ENCODE assay signal across 7 mouse cellular contexts in genomic region chr5:114175596-114176171, GRCm38 (mm10). TPM values are rescaled to one million over a fixed set of nuclear protein-coding genes. Genes with fewer than 3 reads are reported as not detected.
DNase-seq lines count a peak whose midpoint lies in the region; ATAC-seq lines count a peak whose summit lies in the region.

No protein-coding gene starts in this region.

- intact Hi-C loops in gastrocnemius, postnatal 36 days (cut with DNase I): no loop called here
- intact Hi-C loops in left cerebral cortex, postnatal 36 days (cut with DNase I): loop anchor here (10.0 kb wide), 1 partner anchor 129 kb away; no protein-coding TSS in a partner anchor

- under 1% methylated on average over 26 of the region's 26 CpGs for WGBS in intestine, embryonic 15.5 days
- 2% methylated on average over 26 of the region's 26 CpGs for WGBS in midbrain, embryonic 10.5 days

- no peaks in the 10 kb centered on the region for H3K36me3 ChIP-seq in intestine, embryonic 15.5 days
- H3K36me3 ChIP-seq in midbrain, embryonic 10.5 days: no peaks in the 10 kb centered on the region

- no peaks in the 10 kb centered on the region for H3K9me3 ChIP-seq in intestine, embryonic 15.5 days
- no peaks in the 10 kb centered on the region for H3K9me3 ChIP-seq in midbrain, embryonic 10.5 days (replicated peaks)

- ATAC-seq in intestine, embryonic 15.5 days: peak; percentile 98

- H3K4me2 ChIP-seq in intestine, embryonic 15.5 days (replicated peaks): peak overlapping the region; percentile 91

- H3K9ac ChIP-seq in intestine, embryonic 15.5 days: peak overlapping the region; percentile 61

- peak overlapping the region; percentile 54 for H3K4me3 ChIP-seq in intestine, embryonic 15.5 days (replicated peaks)
- peak overlapping the region; percentile 61 for H3K4me3 ChIP-seq in midbrain, embryonic 10.5 days

- H3K27me3 ChIP-seq in intestine, embryonic 15.5 days (replicated peaks): no peaks in the 10 kb centered on the region
- H3K27me3 ChIP-seq in midbrain, embryonic 10.5 days (ENCODE audit: low read depth, poor library complexity, severe bottlenecking): peaks cover 14% of the 10 kb centered on the region

- H3K4me1 ChIP-seq in intestine, embryonic 15.5 days (replicated peaks): 0 out of 2 replicates have a peak, but pooled peaks cover 5% of the 10 kb centered on the region
- H3K4me1 ChIP-seq in midbrain, embryonic 10.5 days: peaks cover 24% of the 10 kb centered on the region

- peak; percentile 99 for DNase-seq in adrenal gland, postnatal 14 days
- peak; percentile 99 for DNase-seq in embryo, embryonic 9.5 days (ENCODE audit: extremely low spot score)
- DNase-seq in gastrocnemius, postnatal 36 days: peak; percentile 93 to 98
- peak; percentile 56 to 62 for DNase-seq in left cerebral cortex, postnatal 36 days (ENCODE audit: low spot score in 2 of 2)
- DNase-seq in midbrain, embryonic 10.5 days (ENCODE audit: low spot score): peak; percentile 96
- peak; percentile 95 for DNase-seq in skeletal muscle tissue, adult 2 months (ENCODE audit: low read depth, low spot score)

- peak overlapping the region; percentile 33; the same call in 1 of the 2 replicates for H3K27ac ChIP-seq in intestine, embryonic 15.5 days
- peak overlapping the region; percentile 39; the same call in 1 of the 2 replicates for H3K27ac ChIP-seq in midbrain, embryonic 10.5 days (replicated peaks)

RNA-seq across cellular contexts. Expression of gene Acacb, which starts 29.3 kb away (rescaled TPM):
- total RNA-seq in adrenal gland, postnatal 14 days (2021): 121 and 148 TPM in 2 replicates
- total RNA-seq in gastrocnemius, postnatal 36 days (2021): 100 to 1,000 TPM; 138 to 166 TPM
- 1.4 and 1.7 TPM in 2 replicates for polyA plus RNA-seq in intestine, embryonic 15.5 days (2015; fragmentation: Nextera tagmentation; extraction: Ambion mirVana)
- total RNA-seq in left cerebral cortex, postnatal 36 days (2021): 1 to 10 TPM; 3.9 to 6.9 TPM
- 2.6 and 3.3 TPM in 2 replicates for polyA plus RNA-seq in midbrain, embryonic 10.5 days (2016; fragmentation: Nextera tagmentation; extraction: Ambion mirVana)

RNA-seq across cellular contexts. Expression of gene Ung, which starts 45.5 kb away (rescaled TPM):
- total RNA-seq in adrenal gland, postnatal 14 days (2021): 11.7 and 11.9 TPM in 2 replicates
- 10 to 100 TPM in 1 of 2 experiments, 1 to 10 TPM in 1; 9.7 to 13.2 TPM for total RNA-seq in gastrocnemius, postnatal 36 days (2021)
- 45.0 and 45.1 TPM in 2 replicates for polyA plus RNA-seq in intestine, embryonic 15.5 days (2015; fragmentation: Nextera tagmentation; extraction: Ambion mirVana)
- total RNA-seq in left cerebral cortex, postnatal 36 days (2021): 1 to 10 TPM; 3.3 to 5.3 TPM
- 58.9 and 67.5 TPM in 2 replicates for polyA plus RNA-seq in midbrain, embryonic 10.5 days (2016; fragmentation: Nextera tagmentation; extraction: Ambion mirVana)

RNA-seq across cellular contexts. Expression of gene Alkbh2, which starts 47.7 kb away (rescaled TPM):
- 9.9 and 10.3 TPM in 2 replicates for total RNA-seq in adrenal gland, postnatal 14 days (2021)
- under 1 TPM; 0.59 to 0.69 TPM for total RNA-seq in gastrocnemius, postnatal 36 days (2021)
- polyA plus RNA-seq in intestine, embryonic 15.5 days (2015; fragmentation: Nextera tagmentation; extraction: Ambion mirVana): 11.6 and 12.0 TPM in 2 replicates
- 1 to 10 TPM; 6.0 to 7.4 TPM for total RNA-seq in left cerebral cortex, postnatal 36 days (2021)
- polyA plus RNA-seq in midbrain, embryonic 10.5 days (2016; fragmentation: Nextera tagmentation; extraction: Ambion mirVana): 12.2 and 12.8 TPM in 2 replicates

Comparison
In these comparisons a context has a peak if more than half of its experiments do, and no peak if none do; other contexts are left out.
1. Peak in every context shown above with its lines: DNase-seq, ATAC-seq, H3K4me3 ChIP-seq and H3K27ac ChIP-seq.
2. RNA of gene Acacb, which starts 29.3 kb away (total RNA-seq): 138 to 166 TPM in gastrocnemius, postnatal 36 days and 121 to 148 TPM in adrenal gland, postnatal 14 days; 3.9 to 6.9 TPM in left cerebral cortex, postnatal 36 days; every median in the first group is over 10 times any median in the second.